Mouse (Mus musculus): Measurements from ENCODE around the gene Twsg1.

Gene Twsg1

DNA sequence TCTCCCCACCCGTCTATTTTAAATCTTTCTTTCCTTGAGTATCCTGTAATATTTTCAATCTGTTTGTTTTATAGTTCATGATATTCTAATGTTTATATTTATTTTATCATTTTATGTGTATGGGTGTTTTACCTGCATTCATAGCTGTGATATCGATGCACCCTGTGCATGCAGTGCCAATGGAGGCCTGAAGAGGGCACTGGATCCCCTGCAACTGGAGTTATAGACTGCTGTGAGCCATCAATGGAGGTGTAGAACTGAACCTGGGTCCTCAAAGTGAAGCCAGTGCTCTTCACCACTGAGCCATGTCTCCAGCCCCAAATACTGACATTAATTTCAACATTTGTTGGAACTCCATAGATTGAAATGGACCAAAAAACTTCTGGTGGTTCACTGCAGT, 17.3 kb downstream of the Twsg1 start:
- DNase-seq (ENCODE audit: low read depth, low spot score) = peak; percentile 65

- DNase-seq (ENCODE audit: low read depth, low spot score) = no peak
These were observed 19.5 kb downstream of the Twsg1 start for GRCm38 (mm10) chr17:65931525-65931924.

- DNase-seq (ENCODE audit: low read depth, low spot score) = no peak
These were observed 20.1 kb downstream of the Twsg1 start for GRCm38 (mm10) chr17:65930960-65931359.

GRCm38 (mm10) chr17:65930158-65930826, 20.7 kb downstream of the Twsg1 start:
- DNase-seq (ENCODE audit: low read depth, low spot score) = no peak

DNA sequence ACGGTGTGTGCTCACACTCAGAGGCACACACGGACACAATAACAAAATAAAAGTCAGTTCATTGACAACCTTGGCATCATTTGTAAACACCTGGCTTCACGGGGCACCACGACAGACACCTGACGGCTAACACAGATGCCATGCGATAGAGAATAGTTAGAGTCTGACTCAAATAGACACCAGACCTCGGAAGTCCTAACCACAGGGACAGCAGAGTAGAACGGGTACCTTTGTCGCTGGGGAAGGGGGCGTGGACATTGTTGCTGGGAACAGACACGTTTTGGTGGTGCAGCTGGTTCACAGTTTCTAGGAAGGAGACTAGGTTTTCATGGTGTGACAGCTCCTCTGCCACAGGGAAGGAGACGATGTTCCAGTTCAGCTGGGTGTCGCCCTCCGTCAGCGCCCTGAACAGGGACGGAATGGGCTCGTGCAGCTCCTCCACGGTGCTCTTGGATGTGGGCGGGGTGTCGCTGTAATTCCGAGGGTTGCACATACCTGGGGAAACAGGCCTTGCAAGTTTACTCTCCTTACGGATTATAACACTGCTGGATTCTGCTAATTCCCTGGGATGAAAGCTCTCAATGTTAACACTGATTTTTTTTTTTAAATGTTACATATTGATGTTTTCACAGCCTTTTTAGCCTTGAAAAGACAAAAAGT, 21.6 kb downstream of the Twsg1 start:
- no peak for DNase-seq (ENCODE audit: low read depth, low spot score)

DNA sequence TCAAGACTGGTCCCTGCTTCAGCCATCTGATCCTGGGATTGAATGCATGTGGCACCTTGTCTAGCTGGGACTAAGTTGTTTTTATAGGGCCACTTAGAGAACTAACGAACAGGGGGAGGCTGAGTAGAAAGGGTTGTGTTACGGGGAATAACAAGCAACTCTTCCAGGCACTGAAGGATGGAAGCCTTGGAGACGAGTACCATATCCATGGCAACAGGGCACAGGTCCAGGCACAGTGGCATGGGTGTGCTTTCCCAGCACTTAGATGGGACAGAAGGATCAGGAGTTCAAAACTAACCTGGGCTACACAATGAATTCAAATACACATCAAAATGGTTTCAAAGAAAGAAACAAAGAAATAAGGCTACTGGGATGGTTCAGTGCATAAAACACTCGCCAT, 23.9 kb downstream of the Twsg1 start:
- DNase-seq (ENCODE audit: low read depth, low spot score) = no peak

DNA sequence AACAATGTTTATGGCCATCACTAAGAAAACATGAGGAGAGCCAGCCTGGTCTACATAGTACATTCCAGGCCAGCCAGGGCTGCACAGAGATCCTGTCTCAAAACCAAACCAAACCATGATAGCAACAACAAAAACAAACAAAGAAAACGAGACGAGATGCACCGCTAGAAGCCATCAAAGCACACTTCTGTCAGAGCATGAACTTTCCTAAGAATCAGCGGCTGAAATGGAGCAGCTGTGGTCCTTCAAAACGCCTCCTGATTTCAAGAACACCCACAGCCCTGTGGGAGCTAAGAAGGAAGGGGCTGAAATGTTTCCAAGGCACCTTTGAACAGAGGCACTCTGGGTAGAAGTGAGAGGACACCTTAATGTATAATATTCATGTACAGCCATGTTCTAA, 26.8 kb downstream of the Twsg1 start:
- no peak for DNase-seq (ENCODE audit: low read depth, low spot score)

DNA sequence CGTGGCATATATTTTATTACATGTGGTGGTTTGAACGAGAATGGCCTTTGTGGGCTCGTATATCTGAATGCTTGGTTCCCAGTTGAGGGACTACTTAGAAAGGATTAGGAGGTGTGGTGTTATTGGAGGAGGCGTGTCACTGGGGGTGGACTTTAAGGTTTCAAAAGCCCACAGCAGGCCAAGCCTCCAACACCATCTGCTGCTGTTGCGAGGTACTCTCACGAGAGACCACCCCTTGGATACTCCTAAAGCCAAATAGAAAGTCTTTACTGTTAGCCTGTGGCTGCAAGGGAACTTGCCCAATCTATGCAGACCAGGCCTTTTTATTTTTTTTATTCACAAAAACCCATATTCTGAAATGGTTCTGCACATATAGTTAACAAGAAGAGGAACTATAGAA, 29.1 kb downstream of the Twsg1 start:
- DNase-seq (ENCODE audit: low read depth, low spot score) = no peak

DNA sequence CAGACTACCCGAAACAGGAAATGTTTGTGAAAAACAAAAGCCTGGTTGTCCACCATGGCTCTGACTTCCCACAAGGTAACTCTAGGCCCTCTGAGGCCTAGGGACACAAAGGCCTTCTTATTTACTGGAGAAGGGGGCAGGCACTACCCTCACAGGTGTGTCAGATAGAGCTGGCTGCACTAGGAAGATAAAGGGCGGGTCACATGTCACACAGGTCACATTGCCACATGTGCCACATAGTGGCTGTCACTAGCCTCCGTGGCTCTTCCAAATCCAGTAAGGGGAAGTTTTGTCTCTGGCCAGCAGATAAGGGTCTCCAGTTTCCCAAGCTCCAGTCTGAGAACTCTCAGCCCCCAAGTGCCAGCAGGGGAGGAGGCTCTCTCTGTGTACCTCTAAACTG, 31.8 kb downstream of the Twsg1 start:
- no peak for DNase-seq (ENCODE audit: low read depth, low spot score)

DNA sequence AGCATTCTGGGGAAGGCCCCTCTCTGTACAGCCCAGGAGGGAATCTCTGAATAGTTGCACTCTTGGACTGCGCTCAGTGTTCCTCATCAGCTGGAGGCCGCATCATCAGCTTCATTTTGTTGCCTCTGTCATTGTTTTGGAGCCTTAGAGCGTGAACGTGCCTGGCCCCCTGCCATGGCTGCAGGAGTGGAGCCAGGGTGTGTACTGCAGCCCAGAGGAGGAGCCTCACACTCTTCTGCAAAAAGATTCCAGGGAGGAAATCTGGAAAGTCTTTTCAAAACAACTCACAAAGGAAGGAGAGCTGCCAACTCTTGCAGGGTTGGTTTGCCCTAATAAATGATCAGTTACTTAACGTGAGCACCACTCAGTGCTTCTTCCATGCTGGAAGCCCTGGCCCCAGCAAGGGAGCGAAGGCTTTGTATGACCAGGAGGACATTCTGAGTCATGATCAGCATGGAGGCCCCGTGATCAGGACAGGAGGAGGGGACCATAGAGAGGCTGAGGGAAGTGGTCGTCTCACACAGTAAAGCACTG, 34.8 kb downstream of the Twsg1 start:
- peak; percentile 40 for DNase-seq (ENCODE audit: low read depth, low spot score)

DNA sequence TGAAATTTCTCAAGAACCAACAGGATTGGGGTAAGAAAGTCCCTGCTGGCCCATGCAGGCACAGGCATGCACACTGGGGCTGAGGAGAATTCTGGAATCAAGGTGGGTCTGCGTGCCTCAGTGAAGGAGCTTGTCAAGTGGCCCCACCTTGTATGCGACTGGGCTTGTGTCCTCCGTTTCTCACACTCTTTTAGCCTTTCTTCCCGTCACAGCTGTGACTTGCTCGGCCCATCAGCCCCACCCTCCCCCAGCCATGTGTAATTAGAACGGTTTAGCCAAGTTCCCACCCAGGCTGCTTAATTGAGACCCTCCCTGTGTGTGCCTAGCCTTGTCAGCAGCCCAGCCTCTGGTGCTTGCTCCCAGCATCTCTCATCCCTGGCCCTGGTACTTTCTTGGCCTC, 36.9 kb downstream of the Twsg1 start:
- DNase-seq (ENCODE audit: low read depth, low spot score) = peak; percentile 49

DNA sequence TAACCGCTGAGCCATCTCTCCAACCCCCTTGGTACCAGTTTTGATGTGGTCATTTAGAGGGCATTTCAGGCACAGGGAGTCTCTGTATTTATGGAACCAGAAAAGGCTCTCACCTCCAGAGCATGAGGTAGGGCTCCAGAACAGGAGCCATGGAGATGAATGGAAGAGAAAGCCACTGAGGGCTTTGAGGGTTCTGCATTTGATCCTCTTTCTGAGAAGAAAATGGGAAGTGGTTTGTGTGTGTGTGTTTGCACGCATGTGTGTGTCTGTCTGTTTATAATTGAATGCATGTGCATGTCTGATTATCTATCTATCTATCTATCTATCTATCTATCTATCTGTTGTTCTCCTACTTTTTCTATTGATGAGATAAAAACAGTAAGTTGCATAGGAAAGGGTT, 38.8 kb downstream of the Twsg1 start:
- no peak for DNase-seq (ENCODE audit: low read depth, low spot score)

GRCm38 (mm10) chr17:65911285-65912069, 39.5 kb downstream of the Twsg1 start:
- DNase-seq (ENCODE audit: low read depth, low spot score) = no peak

- no peak for DNase-seq (ENCODE audit: low read depth, low spot score)
These were observed 42.8 kb downstream of the Twsg1 start for GRCm38 (mm10) chr17:65908270-65908669.

- peak; percentile 44 for DNase-seq (ENCODE audit: low read depth, low spot score)
These were observed 44.1 kb downstream of the Twsg1 start for GRCm38 (mm10) chr17:65906895-65907401.

DNA sequence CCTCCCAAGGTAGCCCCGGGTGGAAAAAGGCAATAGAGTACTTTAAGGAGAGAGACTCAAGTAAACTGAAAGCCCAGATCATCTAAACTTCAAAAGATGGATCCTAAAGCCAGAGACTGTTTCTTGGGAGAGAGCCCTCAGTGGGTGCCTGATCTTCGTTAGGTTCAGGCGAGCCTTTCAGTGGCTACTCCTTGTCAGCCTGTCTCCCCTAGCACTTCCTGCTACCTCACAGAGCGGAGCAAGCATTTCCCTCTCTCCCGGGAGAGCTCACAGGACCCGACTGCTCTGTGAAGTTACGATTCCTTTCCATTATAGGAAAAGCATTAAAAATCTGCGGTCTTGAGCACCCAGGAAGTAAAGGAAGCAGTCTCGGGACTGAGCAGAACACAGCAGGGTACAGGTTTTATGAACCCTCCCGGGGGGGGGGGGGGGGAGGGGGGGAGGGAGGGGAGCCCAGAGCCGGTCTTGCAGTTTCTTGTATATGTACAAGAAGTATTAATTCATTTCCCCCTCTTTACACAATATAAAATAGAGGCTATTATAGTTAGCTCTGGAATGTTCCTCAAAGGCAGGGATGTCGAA, 44.6 kb downstream of the Twsg1 start:
- DNase-seq (ENCODE audit: low read depth, low spot score) = peak; percentile 45

DNA sequence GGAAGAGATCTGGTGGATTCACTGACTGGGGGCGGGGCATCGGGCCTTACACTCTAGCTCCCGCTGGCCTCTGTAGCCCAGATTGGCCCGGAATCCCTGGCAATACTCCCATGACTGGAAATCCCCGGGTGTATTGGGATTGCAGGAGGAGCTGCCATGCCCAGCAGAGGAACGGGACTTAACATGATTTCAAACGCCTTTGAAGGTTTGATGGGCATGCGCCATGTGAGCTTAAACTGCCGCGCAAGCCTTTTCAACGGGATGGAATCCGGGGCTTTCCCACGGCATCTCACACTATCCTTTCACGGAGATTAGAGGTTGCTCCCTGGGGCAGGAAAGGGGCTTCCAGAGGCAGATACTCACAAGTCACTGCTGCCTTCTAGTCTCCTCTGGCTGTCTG, 45.8 kb downstream of the Twsg1 start:
- DNase-seq (ENCODE audit: low read depth, low spot score) = peak; percentile 66

DNA sequence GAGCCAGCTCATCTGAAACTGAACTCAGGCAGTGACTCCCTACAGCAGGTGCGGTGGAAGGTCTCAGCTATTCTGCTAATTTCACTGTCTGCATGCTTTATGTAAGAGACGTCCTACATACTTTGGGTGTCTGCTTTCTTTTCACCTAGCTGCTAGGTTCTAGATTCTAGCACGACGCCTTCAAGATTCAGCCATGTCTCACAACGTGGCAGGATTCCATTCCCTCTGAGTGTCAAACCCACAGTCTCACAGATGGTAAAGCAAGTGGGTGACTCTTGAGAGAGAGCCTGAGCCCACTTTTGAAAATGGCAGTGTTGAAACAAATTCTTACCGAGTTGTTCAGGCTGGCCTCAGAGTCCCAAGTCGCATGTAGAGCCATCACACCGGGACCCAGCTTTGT, 47.2 kb downstream of the Twsg1 start:
- no peak for DNase-seq (ENCODE audit: low read depth, low spot score)

GRCm38 (mm10) chr17:65903011-65903410, 48.0 kb downstream of the Twsg1 start:
- peak; percentile 46 for DNase-seq (ENCODE audit: low read depth, low spot score)

- DNase-seq (ENCODE audit: low read depth, low spot score) = no peak
These were observed 48.7 kb downstream of the Twsg1 start for GRCm38 (mm10) chr17:65902281-65902680.

DNA sequence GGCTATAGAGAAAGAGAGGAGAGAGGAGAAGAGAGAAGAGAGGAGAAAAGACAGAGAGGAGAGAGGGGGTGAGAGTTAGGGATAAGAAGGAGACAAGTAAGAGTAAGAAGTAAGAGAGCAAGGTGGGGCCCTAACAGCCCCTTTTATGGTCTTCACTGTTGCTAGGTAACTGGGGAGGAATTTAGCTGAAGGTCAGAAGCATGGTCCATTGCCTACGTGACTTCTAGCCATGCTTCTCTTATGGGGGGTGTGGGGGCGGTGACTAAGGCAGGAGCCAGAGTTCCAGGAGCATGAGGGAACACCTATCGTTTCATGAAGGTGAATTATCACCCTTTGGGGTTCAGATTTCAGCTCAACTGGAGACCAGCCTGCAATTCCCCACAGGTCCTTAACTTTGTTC, 55.0 kb downstream of the Twsg1 start:
- peak; percentile 76 for DNase-seq (ENCODE audit: low read depth, low spot score)

- DNase-seq (ENCODE audit: low read depth, low spot score) = no peak
These were observed 61.5 kb downstream of the Twsg1 start for GRCm38 (mm10) chr17:65889476-65889875.

Measured in ZHBTc4 (cell line).